Mouse (Mus musculus) MEL (cell line): ENCODE data around the gene Cdk14. TPM values are rescaled to one million over a fixed set of nuclear protein-coding genes. Genes with fewer than 3 reads are reported as not detected.

Experiments used
- DNase-seq: peaks from one replicate; pipeline ENCODE4 v3.0.0; 2011; ENCODE audit warnings: low read depth, low spot score
- H3K27ac ChIP-seq: 2 replicates; pipeline ENCODE4 v1.5.1; 2012; ENCODE audit warnings: low read depth, mild to moderate bottlenecking, control low read depth, low read length, moderate library complexity; ENCODE audit not compliant: control insufficient read depth
- H3K27me3 ChIP-seq, 2 experiments: fragments of 150-350 bp in 1 of 2; sonication (generic) in 1 of 2; 2 replicates each; pipeline ENCODE4 v1.6.1; 2012; ENCODE audit warnings: low read length in 2 of 2, mild to moderate bottlenecking in 2 of 2, improper control_type of control experiment in 1 of 2, moderate library complexity in 1 of 2; ENCODE audit not compliant: insufficient read depth in 2 of 2, control insufficient read depth in 1 of 2
- H3K36me3 ChIP-seq, 2 experiments: 2 replicates each; pipeline ENCODE4 v1.6.1; 2012 to 2014; ENCODE audit warnings: low read length in 2 of 2, improper control_type of control experiment in 1 of 2, inconsistent platforms in 1 of 2, mild to moderate bottlenecking in 1 of 2; ENCODE audit not compliant: insufficient read depth in 2 of 2, control insufficient read depth in 1 of 2
- H3K4me1 ChIP-seq, 2 experiments: fragments of 150-350 bp in 1 of 2; sonication (generic) in 1 of 2; 2 replicates each; pipeline ENCODE4 v1.6.1; 2012; ENCODE audit warnings: low read length in 2 of 2, improper control_type of control experiment in 1 of 2, mild to moderate bottlenecking in 1 of 2; ENCODE audit not compliant: insufficient read depth in 2 of 2, control insufficient read depth in 1 of 2
- H3K4me3 ChIP-seq, 2 experiments: fragments of 150-350 bp in 1 of 2; sonication (generic) in 1 of 2; 2 replicates each; pipeline ENCODE4 v1.5.1; 2012; ENCODE audit warnings: low read depth in 2 of 2, low read length in 2 of 2, mild to moderate bottlenecking in 2 of 2, moderate library complexity in 2 of 2, control low read depth in 1 of 2, improper control_type of control experiment in 1 of 2; ENCODE audit not compliant: control insufficient read depth in 1 of 2, insufficient read depth in 1 of 2
- H3K79me2 ChIP-seq: 2 replicates; pipeline ENCODE4 v1.6.1; 2012; ENCODE audit warnings: mild to moderate bottlenecking, low read length, moderate library complexity; ENCODE audit not compliant: control insufficient read depth, poor library complexity, insufficient read depth
- H3K9ac ChIP-seq: 2 replicates; pipeline ENCODE4 v1.6.1; 2012; ENCODE audit warnings: low read depth, mild to moderate bottlenecking, control low read depth, low read length, moderate library complexity; ENCODE audit not compliant: control insufficient read depth, poor library complexity, severe bottlenecking
- H3K9me3 ChIP-seq: fragments of 150-350 bp; sonication (generic); replicated peaks from 2 replicates; pipeline ENCODE4 v1.6.1; 2012; ENCODE audit warnings: mild to moderate bottlenecking, low read length, improper control_type of control experiment, moderate library complexity; ENCODE audit not compliant: insufficient read depth
- BHLHE40 ChIP-seq: IDR thresholded peaks from 2 replicates; pipeline ENCODE4 v1.6.1; 2012; ENCODE audit warnings: low read depth, mild to moderate bottlenecking, inconsistent platforms, low read length, improper control_type of control experiment, borderline replicate concordance
- CHD1 ChIP-seq: IDR thresholded peaks from 2 replicates; pipeline ENCODE4 v1.6.1; 2012; ENCODE audit warnings: low read depth, mild to moderate bottlenecking, inconsistent platforms, low read length, improper control_type of control experiment
- E2F4 ChIP-seq: IDR thresholded peaks from 2 replicates; pipeline ENCODE4 v1.6.1; 2011; ENCODE audit warnings: low read depth, low read length, improper control_type of control experiment, borderline replicate concordance
- ELF1 ChIP-seq: IDR thresholded peaks from 2 replicates; pipeline ENCODE4 v1.6.1; 2014; ENCODE audit warnings: low read depth, mild to moderate bottlenecking, inconsistent platforms, low read length, improper control_type of control experiment, moderate library complexity
- HCFC1 ChIP-seq: IDR thresholded peaks from 2 replicates; pipeline ENCODE4 v1.6.1; 2012; ENCODE audit warnings: low read depth, mild to moderate bottlenecking, inconsistent platforms, low read length, improper control_type of control experiment, moderate library complexity
- JUND ChIP-seq: IDR thresholded peaks from 2 replicates; pipeline ENCODE4 v1.6.1; 2011; ENCODE audit warnings: low read depth, mild to moderate bottlenecking, improper control_type of control experiment, low read length
- MAX ChIP-seq: IDR thresholded peaks from 2 replicates; pipeline ENCODE4 v1.6.1; 2011; ENCODE audit warnings: low read length, improper control_type of control experiment
- MEF2A ChIP-seq: IDR thresholded peaks from 2 replicates; pipeline ENCODE4 v1.6.1; 2014; ENCODE audit warnings: low read depth, mild to moderate bottlenecking, inconsistent platforms, low read length, improper control_type of control experiment; ENCODE audit not compliant: poor library complexity, insufficient replicate concordance, severe bottlenecking; ENCODE audit errors: extremely low read depth
- POLR2A ChIP-seq, 2 experiments: IDR thresholded peaks; 2 replicates each; pipeline ENCODE4 v1.6.1; 2011 to 2012; ENCODE audit warnings: low read length in 2 of 2, mild to moderate bottlenecking in 2 of 2, control low read depth in 1 of 2, improper control_type of control experiment in 1 of 2, low read depth in 1 of 2, moderate library complexity in 1 of 2; ENCODE audit not compliant: control insufficient read depth in 1 of 2, insufficient read depth in 1 of 2, poor library complexity in 1 of 2
- POLR2AphosphoS2 ChIP-seq: IDR thresholded peaks from 2 replicates; pipeline ENCODE4 v1.6.1; 2011; ENCODE audit warnings: low read length, improper control_type of control experiment
- SMC3 ChIP-seq: IDR thresholded peaks from 2 replicates; pipeline ENCODE4 v1.6.1; 2011; ENCODE audit warnings: low read depth, low read length, improper control_type of control experiment
- TBP ChIP-seq: IDR thresholded peaks from 2 replicates; pipeline ENCODE4 v1.8.0; 2011; ENCODE audit warnings: low read depth, low read length, improper control_type of control experiment
- TCF12 ChIP-seq: IDR thresholded peaks from 2 replicates; pipeline ENCODE4 v1.6.1; 2014; ENCODE audit warnings: low read depth, mild to moderate bottlenecking, inconsistent platforms, low read length, improper control_type of control experiment, moderate library complexity
- UBTF ChIP-seq: IDR thresholded peaks from 2 replicates; pipeline ENCODE4 v1.6.1; 2012; ENCODE audit warnings: low read depth, mild to moderate bottlenecking, inconsistent platforms, low read length, improper control_type of control experiment, moderate library complexity, borderline replicate concordance; ENCODE audit not compliant: insufficient read depth
- USF1 ChIP-seq: IDR thresholded peaks from 2 replicates; pipeline ENCODE4 v1.6.1; 2014; ENCODE audit warnings: low read depth, mild to moderate bottlenecking, inconsistent platforms, low read length, improper control_type of control experiment, moderate library complexity
- USF2 ChIP-seq, 2 experiments: IDR thresholded peaks; 2 replicates each; pipeline ENCODE4 v1.6.1; 2011 to 2012; ENCODE audit warnings: improper control_type of control experiment in 2 of 2, low read length in 2 of 2, borderline replicate concordance in 1 of 2, inconsistent platforms in 1 of 2, low read depth in 1 of 2, mild to moderate bottlenecking in 1 of 2; ENCODE audit not compliant: insufficient read depth in 1 of 2
- ZMIZ1 ChIP-seq: IDR thresholded peaks from 2 replicates; pipeline ENCODE4 v1.6.1; 2012; ENCODE audit warnings: low read depth, mild to moderate bottlenecking, inconsistent platforms, low read length, improper control_type of control experiment, moderate library complexity
- polyA plus RNA-seq, 2 experiments: library from polyadenylated mRNA; stranded (reverse) in 1 of 2; unstranded in 1 of 2; fragments of >175 nt in 1 of 2; fragments of >200 nt in 1 of 2; gene quantifications; 2 replicates each; pipeline versions ENCODE4 v1.2.1 to v1.2.4; 2012; ENCODE audit warnings: low replicate concordance in 2 of 2, low read depth in 1 of 2; ENCODE audit not compliant: insufficient read length in 2 of 2, insufficient read depth in 1 of 2, missing spikeins in 1 of 2
- total RNA-seq: library from RNA; depleted of rRNA; stranded (reverse); fragments of 300-350 nt; gene quantifications from 2 replicates; pipeline ENCODE4 v1.2.3, GENCODE M21; 2012

The Cdk14 gene
- total and polyA plus RNA-seq, 3 experiments, result not detected

GRCm38 (mm10) chr5:5211780-5212135, 208.4 kb downstream of the Cdk14 start:
- Histone ChIP-seq H3K27ac (no peak overlapping the region), H3K4me1 (no peaks in the 10 kb centered on the region), H3K4me3 (no peak overlapping the region), H3K79me2 (no peaks in the 10 kb centered on the region), H3K9ac (no peak overlapping the region), H3K36me3 (no peaks in the 10 kb centered on the region), H3K27me3 (no peaks in the 10 kb centered on the region), H3K9me3 (no peaks in the 10 kb centered on the region)
- TF ChIP-seq USF1, result no peak
- no peak for TF ChIP-seq E2F4
- TF ChIP-seq BHLHE40, result no peak
- TF ChIP-seq USF2 (IDR thresholded peaks at IDR 0.05; ENCODE audit: borderline replicate concordance in 1 of 2, insufficient read depth in 1 of 2, low read depth in 1 of 2, low read length in 2 of 2), result no peak
- no peak for TF ChIP-seq UBTF
- TF ChIP-seq POLR2A (IDR thresholded peaks at IDR 0.05; ENCODE audit: control insufficient read depth in 1 of 2, insufficient read depth in 1 of 2, low read depth in 1 of 2, low read length in 2 of 2, poor library complexity in 1 of 2), result no peak
- no peak for TF ChIP-seq TBP
- no peak for TF ChIP-seq MAX
- TF ChIP-seq ZMIZ1, result no peak
- no peak for TF ChIP-seq JUND
- TF ChIP-seq HCFC1, result no peak
- TF ChIP-seq CHD1, result no peak
- DNase-seq, result no peak

GRCm38 (mm10) chr5:5211034-5211779, 208.9 kb downstream of the Cdk14 start:
- no peaks in the 10 kb centered on the region for H3K4me1 ChIP-seq
- DNase-seq, result no peak
- TF ChIP-seq POLR2AphosphoS2 (no peak), ZMIZ1 (no peak), ELF1 (no peak), TCF12 (no peak), SMC3 (no peak), MEF2A (no peak)
- no peaks in the 10 kb centered on the region for H3K36me3 ChIP-seq
- H3K79me2 ChIP-seq, result no peaks in the 10 kb centered on the region
- H3K27ac ChIP-seq, result no peak overlapping the region
- no peak overlapping the region for H3K9ac ChIP-seq
- no peak overlapping the region for H3K4me3 ChIP-seq
- H3K27me3 ChIP-seq, result no peaks in the 10 kb centered on the region
- no peaks in the 10 kb centered on the region for H3K9me3 ChIP-seq
